Mouse (Mus musculus): ENCODE measurements around the gene Dlg2.

GRCm38 (mm10) chr7:92123276-92123675 is 1646.8 kb downstream of the Dlg2 start:
- no peak for TF ChIP-seq CTCF (IDR thresholded peaks at IDR 0.05; ENCODE audit: low read depth, low read length)
- TF ChIP-seq POLR2A (IDR thresholded peaks at IDR 0.05; ENCODE audit: borderline replicate concordance, low read depth, low read length): no peak

Data from bone marrow macrophage, adult 2 months (primary cell).